Mouse (Mus musculus): ENCODE data around the gene Krt26. TPM values are rescaled to one million over a fixed set of nuclear protein-coding genes. Genes with fewer than 3 reads are reported as not detected.

Krt26 gene
- not detected in 2 replicates for polyA plus RNA-seq (2012; rRNA removed)

DNA sequence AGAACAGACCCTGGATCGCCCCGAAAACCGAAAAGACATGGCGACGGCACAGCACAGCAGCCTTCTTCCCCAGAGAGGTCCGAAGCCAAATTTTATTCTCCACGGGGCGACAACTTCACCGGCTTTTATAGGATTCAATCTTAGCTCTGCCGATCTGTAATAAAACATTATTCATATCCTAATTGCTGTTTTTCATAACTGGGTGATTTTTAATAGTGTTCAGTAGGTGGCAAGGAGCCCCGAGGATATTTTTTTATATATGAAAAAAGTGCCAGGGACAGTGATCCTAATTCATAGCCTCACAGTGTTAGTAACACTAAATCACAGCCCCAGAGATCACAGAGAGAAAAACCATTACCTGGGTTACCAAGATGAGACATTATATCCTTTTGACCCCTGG is at the start of gene Krt26:
Gene Krt26 (minus strand): TSS at position 101 of the 400 bp plus-strand sequence.
- DNase-seq (ENCODE audit: low spot score), result no peak

- peak; percentile 84 for DNase-seq (ENCODE audit: low spot score)
Observed at GRCm38 (mm10) chr11:99385813-99386721, 48.3 kb upstream of the Krt26 start.

- peak; percentile 42 for DNase-seq (ENCODE audit: low spot score)
Observed at GRCm38 (mm10) chr11:99379568-99379967, 41.8 kb upstream of the Krt26 start.

DNA sequence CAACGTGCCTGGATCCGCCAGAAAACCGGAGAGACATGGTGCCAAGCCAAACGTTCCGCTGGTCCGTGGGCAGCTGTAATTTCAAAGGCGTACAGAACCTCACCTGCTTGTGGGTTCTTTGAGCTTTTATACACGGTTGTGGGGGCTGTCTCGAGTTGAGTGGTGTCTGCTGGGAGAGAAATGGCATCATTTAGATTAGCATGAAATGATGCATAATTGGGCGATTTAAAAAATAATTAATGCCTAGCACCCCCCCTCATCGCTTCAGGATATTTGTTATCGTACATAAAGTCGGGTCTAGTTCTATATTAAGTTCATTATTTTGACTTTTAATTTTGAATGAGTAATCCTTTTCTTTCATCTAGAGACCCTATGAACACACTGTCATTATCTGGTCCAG is 37.0 kb upstream of the Krt26 start, which contains the start of gene Krt28:
Gene Krt28 (minus strand): TSS at position 101 of the 400 bp plus-strand sequence.
- no peak for DNase-seq (ENCODE audit: low spot score)

DNA sequence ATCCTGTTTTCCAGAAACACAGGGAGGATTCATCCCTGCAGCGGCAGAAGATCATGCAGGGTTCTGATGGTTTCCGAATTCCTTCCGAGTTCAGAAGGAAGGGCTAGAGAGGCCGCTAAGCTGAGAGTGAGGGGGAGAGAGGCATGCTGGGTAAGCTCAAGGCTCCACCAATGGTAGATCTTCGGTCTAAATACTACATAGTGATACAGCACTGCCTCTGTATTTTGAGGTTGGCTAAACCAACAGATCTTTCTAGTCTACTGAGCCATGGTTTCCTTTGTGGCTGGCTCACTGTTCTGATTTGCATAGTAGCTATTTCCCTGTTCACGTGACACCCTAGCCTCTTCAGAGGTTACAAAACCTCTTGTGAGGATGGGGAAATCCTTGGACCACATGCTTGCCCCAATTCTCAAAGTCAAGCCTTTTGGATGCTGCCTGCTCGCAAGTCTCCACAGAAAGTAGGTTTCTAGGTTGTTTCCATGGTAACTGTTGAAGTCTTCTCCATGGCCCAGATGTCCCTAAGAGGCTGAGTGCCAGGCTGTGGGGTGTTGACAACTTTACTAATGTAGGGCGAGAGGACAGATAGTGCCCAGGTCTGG is 32.2 kb upstream of the Krt26 start:
- DNase-seq (ENCODE audit: low spot score), result no peak

GRCm38 (mm10) chr11:99369229-99369628 is 31.5 kb upstream of the Krt26 start:
- DNase-seq (ENCODE audit: low spot score), result no peak

- no peak for DNase-seq (ENCODE audit: low spot score)
Observed at GRCm38 (mm10) chr11:99366791-99367190, 29.0 kb upstream of the Krt26 start.

DNA sequence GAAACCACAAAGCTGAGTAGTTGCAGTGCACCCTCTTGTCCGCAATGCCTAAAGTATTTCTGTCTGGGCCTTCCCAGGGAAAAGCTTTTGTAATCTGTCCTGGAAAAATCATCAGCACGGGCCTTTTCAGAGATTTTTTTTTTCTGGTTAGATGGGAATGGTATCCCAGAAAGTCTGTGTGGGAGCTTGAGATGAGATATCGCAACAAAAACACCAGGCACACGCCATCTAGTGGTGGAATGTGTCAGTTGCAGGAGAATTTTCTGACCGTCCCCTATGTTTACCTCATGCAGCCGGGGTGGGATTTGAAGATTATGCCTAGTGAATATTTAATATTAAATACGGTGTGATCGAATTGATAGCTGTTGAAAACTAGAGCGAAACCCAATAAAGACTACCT is 26.6 kb upstream of the Krt26 start:
- no peak for DNase-seq (ENCODE audit: low spot score)

DNA sequence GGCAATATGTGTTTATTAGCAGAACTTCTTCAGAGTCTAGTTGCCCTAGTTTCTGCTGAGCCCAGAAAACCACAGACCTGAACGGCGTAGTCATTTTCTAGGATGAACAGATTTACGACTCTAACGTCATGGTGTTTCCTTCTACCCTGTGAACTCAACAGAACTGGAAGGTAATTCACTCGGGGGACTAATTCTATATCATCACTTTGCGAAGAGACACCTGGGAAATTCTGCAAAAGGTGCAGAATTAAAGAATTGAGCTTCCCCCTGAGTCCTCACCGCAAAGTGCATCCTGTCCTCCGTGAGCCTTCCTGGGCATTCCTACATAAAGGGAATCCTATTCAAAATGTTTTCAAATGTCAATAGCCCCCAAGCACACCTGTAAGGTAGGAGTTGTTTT is 23.7 kb upstream of the Krt26 start:
- DNase-seq (ENCODE audit: low spot score), result no peak

- no peak for DNase-seq (ENCODE audit: low spot score)
Observed at GRCm38 (mm10) chr11:99351004-99351403, 13.2 kb upstream of the Krt26 start, which contains the start of gene Krt27. Krt27 (minus strand) TSS chr11:99351104.

DNA sequence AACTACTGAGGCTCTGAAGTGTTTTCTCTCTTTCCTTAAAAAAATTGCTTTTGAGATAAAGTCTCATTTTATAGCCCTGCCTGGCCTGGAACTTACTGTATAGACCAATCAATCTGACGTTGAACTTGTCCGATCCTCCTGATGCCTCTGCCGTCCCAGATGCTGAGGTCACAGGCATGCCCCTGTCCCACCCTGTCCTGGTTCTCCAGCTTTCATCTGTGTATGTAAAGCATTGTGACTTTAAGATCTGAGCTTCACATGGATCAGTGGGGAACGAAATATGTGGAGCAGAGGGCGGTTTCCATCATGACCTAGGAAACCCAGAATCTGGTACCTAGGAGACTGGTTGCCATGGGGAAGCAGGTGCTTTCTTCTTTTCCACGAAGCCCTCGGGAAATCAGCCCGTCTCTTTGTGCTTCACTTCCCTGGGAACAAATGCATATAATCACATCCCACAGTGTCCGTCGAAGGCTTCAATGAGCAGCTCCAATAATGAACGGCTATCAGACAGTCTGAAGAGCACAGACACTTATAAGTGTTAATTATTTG is 1.6 kb upstream of the Krt26 start:
- DNase-seq (ENCODE audit: low spot score), result no peak

DNA sequence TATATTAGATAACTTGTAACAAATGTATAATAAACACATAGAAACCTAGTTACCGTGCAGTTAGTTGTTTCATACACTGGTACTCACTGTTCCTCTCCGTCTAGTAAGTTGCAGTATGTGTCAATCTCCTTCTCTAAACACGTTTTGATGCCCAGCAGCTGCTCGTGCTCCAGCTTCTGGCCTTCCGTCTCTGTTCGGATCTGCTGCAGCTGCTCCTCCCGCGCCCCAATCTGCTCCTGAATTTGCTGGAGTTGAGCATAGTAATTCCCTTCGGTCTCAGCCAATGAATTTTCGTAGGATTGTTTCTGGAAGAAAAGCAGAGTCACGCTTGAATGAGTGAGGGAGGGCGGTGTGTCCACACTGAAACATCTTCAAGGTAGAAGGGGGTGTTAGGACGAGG is 4.3 kb downstream of the Krt26 start:
- DNase-seq (ENCODE audit: low spot score), result no peak

DNA sequence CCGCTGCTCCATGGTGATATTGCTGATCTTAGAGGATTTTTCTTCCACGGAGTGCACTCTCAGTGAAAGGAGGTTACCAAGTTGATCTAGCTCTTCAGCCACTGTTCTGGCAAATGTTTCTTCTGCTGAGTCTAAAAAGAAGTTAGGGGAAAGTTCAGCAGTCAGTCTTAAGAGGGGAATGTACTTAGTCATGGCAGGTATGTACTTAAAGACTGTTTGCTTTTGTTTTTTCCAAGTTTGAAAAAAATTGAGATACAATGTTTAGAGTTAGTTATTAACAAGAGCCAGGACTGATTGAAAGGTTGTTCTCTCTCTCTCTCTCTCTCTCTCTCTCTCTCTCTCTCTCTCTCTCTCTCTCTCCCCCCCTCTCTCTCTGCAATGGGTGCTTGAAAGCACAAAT is 8.1 kb downstream of the Krt26 start:
- no peak for DNase-seq (ENCODE audit: low spot score)

GRCm38 (mm10) chr11:99322851-99323250 is 14.9 kb downstream of the Krt26 start, which contains the start of gene Krt25:
Krt25 (minus strand) TSS chr11:99322951.
- no peak for DNase-seq (ENCODE audit: low spot score)

GRCm38 (mm10) chr11:99321094-99321493 is 16.7 kb downstream of the Krt26 start:
- no peak for DNase-seq (ENCODE audit: low spot score)

DNA sequence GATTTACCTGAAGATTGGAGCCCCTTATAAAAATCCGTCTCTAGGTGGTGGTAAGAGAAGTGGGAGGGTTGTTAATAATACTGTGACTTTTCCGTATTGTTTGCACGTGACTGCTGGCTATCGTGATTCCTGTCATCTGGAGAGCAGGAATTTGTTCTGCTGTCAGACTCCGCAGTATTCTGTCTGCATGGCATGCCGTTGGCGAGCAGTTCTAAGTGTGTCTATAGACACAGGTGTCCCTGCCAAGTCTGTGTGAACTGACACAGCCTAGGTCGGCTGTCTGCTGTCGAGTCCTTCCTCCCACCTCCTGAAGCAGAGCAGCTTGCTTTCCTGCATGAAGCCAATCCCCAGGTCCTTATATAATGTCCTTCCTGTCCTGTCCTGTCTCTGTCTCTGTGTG is 18.6 kb downstream of the Krt26 start:
- no peak for DNase-seq (ENCODE audit: low spot score)

DNA sequence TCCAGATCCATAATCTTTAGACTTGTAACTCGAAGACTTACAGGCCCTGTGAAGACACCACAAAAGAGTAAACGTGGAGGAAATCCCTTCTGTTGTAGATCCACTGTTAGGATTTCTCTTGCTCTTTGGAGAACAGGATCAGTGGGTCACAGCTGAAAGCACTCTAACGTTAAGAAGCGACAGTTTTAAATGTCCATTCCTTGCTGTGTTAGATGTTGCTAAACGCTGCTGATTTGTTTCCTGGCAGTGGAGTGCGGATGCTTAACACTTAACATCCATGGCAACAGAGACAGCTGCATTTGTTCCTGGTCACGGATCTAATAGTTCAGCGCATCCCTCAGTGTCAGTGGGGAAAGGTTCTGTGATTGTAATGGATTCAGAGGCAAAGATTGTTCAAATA is 21.2 kb downstream of the Krt26 start:
- no peak for DNase-seq (ENCODE audit: low spot score)

- DNase-seq (ENCODE audit: low spot score), result no peak
Observed at GRCm38 (mm10) chr11:99314594-99314993, 23.2 kb downstream of the Krt26 start.

DNA sequence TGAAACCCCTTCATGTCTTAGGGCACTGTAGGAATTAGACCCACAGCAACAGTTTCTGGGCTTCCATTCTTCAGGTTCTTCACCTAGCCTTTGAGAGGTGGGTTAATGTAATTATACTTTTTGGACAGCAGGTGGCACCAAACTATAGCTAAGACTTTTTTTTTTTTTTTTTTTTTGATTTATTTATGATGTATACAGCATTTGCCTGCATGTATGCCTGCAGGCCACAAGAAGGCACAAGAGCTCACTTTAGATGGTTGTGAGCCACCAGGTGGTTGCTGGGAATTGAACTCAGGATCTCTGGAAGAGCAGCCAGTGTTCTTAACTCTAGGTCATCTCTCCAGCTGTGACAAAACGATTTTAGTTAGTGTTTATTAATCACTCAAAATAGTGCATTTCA is 26.9 kb downstream of the Krt26 start:
- DNase-seq (ENCODE audit: low spot score), result no peak

- DNase-seq (ENCODE audit: low spot score), result no peak
Observed at GRCm38 (mm10) chr11:99307579-99307978, 30.2 kb downstream of the Krt26 start.

- no peak for DNase-seq (ENCODE audit: low spot score)
Observed at GRCm38 (mm10) chr11:99295039-99295438, 42.7 kb downstream of the Krt26 start.

DNA sequence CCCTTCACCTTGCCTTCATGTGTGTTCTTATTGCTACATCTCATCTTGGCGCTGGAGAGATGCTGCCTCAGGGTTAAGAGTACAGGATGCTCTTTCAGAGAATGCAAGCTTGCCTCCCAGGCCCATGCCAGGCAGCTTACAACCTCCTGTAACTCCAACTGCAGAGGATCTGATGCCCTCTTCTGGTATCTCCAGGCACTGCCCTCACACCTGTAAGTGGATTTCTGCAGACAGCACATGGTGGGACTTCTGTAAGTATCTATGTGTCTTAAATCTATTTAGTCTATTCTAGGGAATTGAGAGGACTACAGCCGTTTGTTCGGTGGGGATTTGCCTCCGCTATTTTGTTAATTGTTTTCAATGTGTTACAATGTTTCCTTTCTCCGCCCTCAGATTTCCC is 44.9 kb downstream of the Krt26 start:
- DNase-seq (ENCODE audit: low spot score), result no peak

GRCm38 (mm10) chr11:99284833-99285312 is 52.9 kb downstream of the Krt26 start, which contains the start of gene Krt24:
Krt24 (minus strand) TSS chr11:99285262.
- no peak for DNase-seq (ENCODE audit: low spot score)

All from urinary bladder, adult 2 months (tissue).